Mouse (Mus musculus) B cell, adult 62 days (primary cell): ENCODE measurements around the gene Gm21258. TPM values are rescaled to one million over a fixed set of nuclear protein-coding genes. Genes with fewer than 3 reads are reported as not detected.

Source experiments
- total RNA-seq: library from RNA; stranded (reverse); gene quantifications from 4 replicates; pipeline ENCODE4 v1.2.4, GENCODE M21; 2023

Gm21258 gene
- not detected in 4 replicates for total RNA-seq

GRCm38 (mm10) chrY:52779740-52780139 is at the start of gene Gm21258:
Gene Gm21258, plus strand, starts transcription at chrY:52780040.

